Mouse (Mus musculus): ENCODE data around the gene Th.

DNA sequence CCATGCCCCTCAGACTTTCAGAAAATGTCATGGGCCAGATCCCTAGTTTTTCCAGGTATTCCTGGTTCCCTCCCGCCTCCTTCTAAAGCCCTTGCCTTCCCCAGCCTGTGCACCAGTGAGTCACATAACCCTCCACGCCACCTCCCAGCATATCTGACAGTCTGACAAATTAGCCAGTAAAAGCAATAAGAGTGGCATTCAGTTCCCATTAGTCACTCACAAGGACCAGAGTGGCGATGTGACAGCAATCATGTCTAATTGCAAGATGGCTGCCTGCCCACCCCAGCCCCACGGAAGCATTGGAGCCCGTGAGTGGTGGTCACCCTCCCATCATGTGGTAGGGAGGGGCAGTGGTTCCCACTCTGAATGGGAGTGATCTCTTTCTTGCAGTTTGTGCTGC lies 25.3 kb downstream of the Th start:
- no peak for TF ChIP-seq CTCF (IDR thresholded peaks at IDR 0.05; ENCODE audit: low read depth, low read length)
- TF ChIP-seq GATA1 (IDR thresholded peaks at IDR 0.05; ENCODE audit: borderline replicate concordance, low read length), result no peak
- no peak for TF ChIP-seq TAL1 (conservative IDR thresholded peaks at IDR 0.05; ENCODE audit: low read depth, low read length)

Measured in G1E (cell line).